Mouse (Mus musculus): ENCODE measurements around the gene Ctf2. TPM values are rescaled to one million over a fixed set of nuclear protein-coding genes. Genes with fewer than 3 reads are reported as not detected.
"Not testable (repeated sequence)": the region's sequence is repeated elsewhere in the genome, so short reads cannot be mapped to it uniquely, and the experiment has no call there.

Gene Ctf2
- total RNA-seq (2017): 0.64 to 0.76 TPM in 2 of 3 replicates, not detected in the other

DNA sequence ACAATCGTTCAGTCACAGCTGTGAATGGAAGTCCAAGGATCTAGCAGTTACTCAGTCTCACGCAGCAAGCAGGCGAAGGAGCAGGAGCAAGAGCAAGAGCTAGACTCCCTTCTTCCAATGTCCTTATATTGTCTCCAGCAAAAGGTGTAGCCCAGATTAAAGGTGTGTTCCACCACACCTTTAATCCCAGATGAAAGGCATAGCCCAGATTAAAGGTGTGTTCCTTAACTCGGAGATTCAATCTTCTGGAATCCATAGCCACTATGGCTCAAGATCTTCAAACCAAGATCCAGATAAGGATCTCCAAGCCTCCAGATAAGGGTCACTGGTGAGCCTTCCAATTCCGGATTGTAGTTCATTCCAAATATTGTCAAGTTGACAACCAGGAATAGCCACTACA is at the start of gene Ctf2:
Gene Ctf2, minus strand, starts transcription at position 101 of the 400 bp plus-strand sequence.
- ATAC-seq (replicated peaks; ENCODE audit: insufficient number of reproducible peaks, low FRiP score, low TSS enrichment, poor library complexity, severe bottlenecking): not testable (repeated sequence)

DNA sequence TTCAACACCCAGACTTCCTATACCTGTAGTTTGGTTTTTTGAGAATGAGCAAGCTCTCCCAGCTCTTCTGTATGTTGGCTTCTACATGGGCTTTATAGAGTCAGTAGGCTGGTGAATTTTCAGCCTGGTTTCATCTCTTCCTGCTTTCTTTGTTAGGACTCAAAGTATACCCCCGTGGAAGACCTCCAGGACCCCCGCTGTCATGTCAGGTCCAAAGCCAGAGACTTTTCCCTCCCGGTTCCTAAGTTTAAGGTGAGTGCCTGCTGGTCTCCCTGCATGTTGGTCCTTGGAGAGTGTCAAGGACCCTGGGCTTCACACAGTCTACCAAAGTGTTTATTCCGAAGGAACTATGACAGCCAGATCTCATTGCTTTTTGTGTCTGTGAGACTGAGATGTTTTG is 46.4 kb upstream of the Ctf2 start:
- no peak for ATAC-seq (replicated peaks; ENCODE audit: insufficient number of reproducible peaks, low FRiP score, low TSS enrichment, poor library complexity, severe bottlenecking)

DNA sequence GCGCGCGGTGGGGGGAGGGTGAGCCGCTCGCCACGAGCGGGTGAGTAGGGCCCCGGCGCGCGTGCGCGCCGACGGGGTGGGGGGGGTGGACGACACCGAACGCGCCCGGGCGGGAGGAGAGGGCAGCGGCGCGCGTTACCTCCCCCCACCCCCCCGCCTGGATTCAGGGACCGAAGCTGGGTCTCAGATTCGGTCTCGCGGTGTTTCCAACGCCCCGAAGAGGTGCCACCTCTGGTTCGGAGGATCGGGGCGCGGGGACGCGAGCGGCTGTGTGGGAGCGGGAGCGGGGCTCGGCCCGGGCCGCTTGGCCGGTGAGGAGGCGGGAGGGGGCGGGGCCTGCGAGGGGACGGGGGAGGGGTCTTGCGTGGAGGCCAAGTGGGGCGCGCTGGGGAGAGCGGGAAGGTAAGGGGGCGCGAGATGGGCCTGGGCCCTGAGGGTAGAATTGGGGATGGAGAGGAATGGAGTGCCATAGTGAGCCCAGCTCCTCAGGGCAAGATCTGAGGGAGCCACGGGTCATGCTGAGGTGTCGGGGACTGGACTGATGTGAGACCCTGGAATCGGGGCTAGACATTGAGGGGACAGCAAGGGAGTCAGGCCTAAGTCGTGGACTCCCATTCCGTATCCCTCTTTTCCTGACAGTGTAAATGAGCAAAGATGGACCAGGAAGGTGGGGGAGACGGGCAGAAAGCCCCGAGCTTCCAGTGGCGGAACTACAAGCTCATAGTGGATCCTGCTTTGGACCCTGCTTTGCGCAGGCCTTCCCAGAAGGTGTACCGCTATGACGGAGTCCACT is 45.7 kb upstream of the Ctf2 start:
- ATAC-seq (replicated peaks; ENCODE audit: insufficient number of reproducible peaks, low FRiP score, low TSS enrichment, poor library complexity, severe bottlenecking): no peak

DNA sequence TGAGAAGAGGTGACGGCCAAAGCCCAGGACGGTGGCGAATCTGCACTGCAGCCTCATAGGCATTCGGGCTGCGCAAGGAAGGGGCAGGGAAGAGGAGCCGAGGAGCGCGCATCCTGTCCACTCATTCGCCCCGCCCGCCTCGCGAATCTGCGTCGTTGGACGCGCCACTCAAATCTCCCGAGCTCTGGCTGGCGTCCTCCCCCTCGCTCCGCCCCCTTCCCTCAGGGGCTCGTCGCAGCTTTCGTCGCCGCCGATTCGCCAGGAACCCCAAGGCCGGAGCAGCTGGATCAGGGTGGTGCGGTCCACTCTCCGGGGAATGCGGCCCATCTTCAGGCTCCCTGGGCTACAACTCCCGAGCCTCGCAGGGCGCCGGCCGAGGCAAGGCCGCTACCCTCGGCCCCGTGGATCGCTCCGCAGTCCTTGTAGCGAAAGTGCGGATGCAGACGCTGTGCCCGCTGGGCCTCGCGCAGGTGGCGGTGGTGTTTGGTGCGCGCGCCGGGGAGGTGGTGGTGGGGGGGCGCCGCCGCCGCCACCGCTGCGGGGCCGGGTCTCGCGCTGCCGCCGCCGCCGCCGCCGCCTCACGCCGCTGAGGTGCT is 45.0 kb upstream of the Ctf2 start:
- peak; percentile 87 for ATAC-seq (replicated peaks; ENCODE audit: insufficient number of reproducible peaks, low FRiP score, low TSS enrichment, poor library complexity, severe bottlenecking)

DNA sequence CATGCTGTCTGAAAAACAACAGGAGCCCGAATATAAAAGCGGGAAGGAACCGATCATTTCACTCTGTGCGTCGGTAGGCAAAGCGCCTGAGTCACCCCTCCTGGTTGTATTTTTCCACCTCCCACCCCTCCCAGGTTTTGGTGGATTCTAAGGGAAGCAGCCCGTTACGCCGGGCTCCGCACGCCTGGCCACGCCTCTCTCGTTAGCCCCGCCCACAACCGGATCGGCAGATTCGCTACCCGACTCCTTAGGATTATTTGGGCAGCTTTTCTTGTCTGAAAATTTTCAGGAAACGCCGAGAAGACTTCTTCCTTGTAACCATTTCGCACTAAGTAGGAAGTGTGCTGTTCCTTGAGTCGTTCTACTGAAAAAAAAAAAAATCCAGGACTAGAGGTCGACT is 44.5 kb upstream of the Ctf2 start, which contains the start of gene Setd1a:
Gene Setd1a, plus strand, starts transcription at position 245 of the 400 bp plus-strand sequence.
- ATAC-seq (replicated peaks; ENCODE audit: insufficient number of reproducible peaks, low FRiP score, low TSS enrichment, poor library complexity, severe bottlenecking): peak; percentile 37; the same call in 1 of the 2 replicates

DNA sequence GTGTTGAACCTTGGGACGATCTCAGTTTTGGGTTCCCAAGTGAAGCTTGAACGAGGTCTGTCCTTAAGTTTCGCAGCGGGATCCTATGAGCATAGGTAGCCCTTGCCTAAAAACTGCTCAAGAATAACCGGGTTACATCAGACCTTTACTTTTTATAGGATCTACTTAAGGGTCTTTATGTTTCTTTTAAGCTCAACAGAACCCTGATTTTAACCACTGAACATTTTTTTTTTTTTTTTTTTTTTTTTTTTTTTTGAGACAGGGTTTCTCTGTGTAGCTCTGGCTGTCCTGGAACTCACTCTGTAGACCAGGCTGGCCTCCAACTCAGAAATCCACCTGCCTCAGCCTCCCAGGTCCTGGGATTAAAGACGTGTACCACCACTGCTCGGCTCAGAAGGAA is 43.9 kb upstream of the Ctf2 start:
- ATAC-seq (replicated peaks; ENCODE audit: insufficient number of reproducible peaks, low FRiP score, low TSS enrichment, poor library complexity, severe bottlenecking): not testable (repeated sequence)

GRCm38 (mm10) chr7:127773664-127774384 is 41.9 kb upstream of the Ctf2 start:
- 0 out of 2 replicates have a peak, but pooled peaks have one; percentile 9 for ATAC-seq (replicated peaks; ENCODE audit: insufficient number of reproducible peaks, low FRiP score, low TSS enrichment, poor library complexity, severe bottlenecking)

GRCm38 (mm10) chr7:127772557-127772956 is 40.6 kb upstream of the Ctf2 start:
- ATAC-seq (replicated peaks; ENCODE audit: insufficient number of reproducible peaks, low FRiP score, low TSS enrichment, poor library complexity, severe bottlenecking): no peak

DNA sequence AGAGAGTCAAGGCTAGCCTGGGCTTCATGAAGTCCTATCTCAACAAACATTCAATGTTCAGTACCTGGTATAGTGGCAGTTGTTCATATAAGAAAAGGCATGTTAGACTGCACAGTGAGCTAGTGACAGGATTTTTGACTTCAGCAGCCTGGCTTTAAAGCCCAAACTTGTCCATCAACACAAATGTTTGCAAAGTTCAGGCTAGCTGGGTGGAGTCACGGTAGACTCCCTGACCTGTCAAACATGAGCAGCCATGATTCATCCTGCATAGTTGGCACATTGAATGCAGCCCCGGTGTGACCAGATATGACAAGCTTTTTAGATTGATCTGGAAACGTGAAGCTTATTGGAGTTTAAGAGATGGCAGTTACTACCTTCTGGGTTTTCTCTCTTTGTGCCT is 40.1 kb upstream of the Ctf2 start:
- ATAC-seq (replicated peaks; ENCODE audit: insufficient number of reproducible peaks, low FRiP score, low TSS enrichment, poor library complexity, severe bottlenecking): no peak

GRCm38 (mm10) chr7:127771262-127771661 is 39.3 kb upstream of the Ctf2 start:
- ATAC-seq (replicated peaks; ENCODE audit: insufficient number of reproducible peaks, low FRiP score, low TSS enrichment, poor library complexity, severe bottlenecking): no peak

DNA sequence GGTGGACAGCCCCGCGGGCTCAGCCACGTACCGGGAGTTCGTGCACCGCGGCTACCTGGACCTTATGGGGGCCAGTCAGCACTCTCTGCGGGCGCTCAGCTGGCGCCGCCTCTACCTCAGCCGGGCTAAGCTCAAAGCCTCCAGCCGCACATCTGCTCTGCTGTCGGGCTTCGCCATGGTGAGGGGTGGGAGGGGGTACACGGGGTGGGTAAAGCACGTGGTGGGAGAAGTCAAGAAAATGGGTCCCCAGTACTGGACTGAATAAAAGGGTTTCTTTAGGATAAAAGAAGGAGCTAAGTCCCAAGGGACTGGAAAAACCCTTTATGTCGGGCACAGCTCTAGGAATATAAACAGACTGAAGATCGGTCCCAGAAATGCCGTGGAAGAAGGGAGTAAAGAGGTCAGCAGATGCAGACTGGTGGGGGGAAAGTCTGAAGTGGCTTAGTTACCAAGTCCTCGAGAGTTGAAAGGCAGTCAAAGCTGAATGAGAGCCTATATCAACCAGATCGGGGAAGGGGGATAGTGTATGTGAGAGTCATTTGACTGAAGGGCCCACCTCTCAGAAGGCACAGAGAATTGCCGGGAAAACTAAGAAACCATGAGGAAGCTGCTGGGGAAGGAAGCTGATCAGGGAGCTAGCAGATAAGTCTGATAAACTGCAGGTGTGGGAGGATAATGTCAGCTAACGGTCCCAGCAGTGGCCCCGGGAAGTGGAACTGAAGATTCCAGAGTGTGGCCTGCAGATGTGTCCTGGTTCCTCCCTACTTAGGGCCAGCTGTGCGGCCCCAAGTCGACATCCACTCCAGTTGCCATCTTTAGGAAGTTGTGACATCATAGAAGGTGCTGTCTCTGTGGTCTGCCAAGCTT is 38.3 kb upstream of the Ctf2 start:
- ATAC-seq (replicated peaks; ENCODE audit: insufficient number of reproducible peaks, low FRiP score, low TSS enrichment, poor library complexity, severe bottlenecking): no peak

DNA sequence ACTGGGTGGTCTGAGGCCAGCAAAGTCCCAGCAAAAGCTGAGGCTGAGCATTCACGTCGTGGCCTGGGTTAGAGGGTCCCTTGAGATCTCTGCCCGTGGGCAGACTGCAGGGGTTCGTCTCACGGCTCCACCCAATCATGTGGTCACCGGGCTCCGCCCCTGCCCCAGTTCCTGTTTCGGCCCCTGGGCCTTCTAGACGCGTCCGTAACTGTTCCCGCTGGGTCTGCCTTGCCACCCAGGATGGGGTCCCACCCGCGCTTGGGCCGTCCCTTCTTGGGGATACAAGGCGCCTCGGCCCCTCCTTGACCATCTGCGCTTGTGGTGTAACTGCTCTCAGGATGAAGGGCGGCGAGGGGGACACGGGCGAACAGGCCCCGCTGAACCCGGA is 37.7 kb upstream of the Ctf2 start, which contains the start of gene Orai3:
Gene Orai3, plus strand, starts transcription at position 165 of the 388 bp plus-strand sequence.
- peak; percentile 62 for ATAC-seq (replicated peaks; ENCODE audit: insufficient number of reproducible peaks, low FRiP score, low TSS enrichment, poor library complexity, severe bottlenecking)

- ATAC-seq (replicated peaks; ENCODE audit: insufficient number of reproducible peaks, low FRiP score, low TSS enrichment, poor library complexity, severe bottlenecking): peak; percentile 77
Observed at GRCm38 (mm10) chr7:127768997-127769593, 37.1 kb upstream of the Ctf2 start.

DNA sequence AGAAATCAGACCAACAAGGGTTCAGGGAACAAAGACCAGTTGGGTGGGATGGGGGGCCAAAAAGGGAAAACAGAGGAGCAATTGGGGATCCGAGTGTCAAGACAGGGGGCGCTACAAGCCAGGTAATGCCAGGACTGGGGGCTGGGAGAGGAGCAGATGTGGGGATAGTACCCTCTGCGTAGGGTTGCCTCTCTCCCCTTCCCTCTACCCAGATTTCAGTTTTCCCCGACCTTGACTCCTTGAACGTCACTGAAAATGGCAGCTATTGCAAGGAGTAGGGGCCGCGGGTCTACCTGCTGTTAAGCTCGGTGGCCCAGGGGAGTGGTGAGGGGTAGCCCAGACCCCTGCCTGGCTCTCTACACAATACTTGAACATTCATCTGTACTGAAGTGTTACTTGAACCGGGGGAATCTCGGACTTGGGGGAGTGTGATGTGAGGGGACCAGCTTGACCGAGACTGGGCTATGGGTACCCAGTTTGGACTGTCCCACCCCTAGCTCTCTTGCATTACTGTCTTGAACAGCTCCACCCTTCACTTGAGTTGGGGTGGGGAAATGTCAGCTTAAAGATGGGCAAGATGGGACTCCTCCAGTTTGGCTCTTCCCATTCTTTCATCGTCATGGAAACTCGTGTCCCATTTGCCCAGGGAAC is 36.5 kb upstream of the Ctf2 start:
- ATAC-seq (replicated peaks; ENCODE audit: insufficient number of reproducible peaks, low FRiP score, low TSS enrichment, poor library complexity, severe bottlenecking): no peak

- no peak for ATAC-seq (replicated peaks; ENCODE audit: insufficient number of reproducible peaks, low FRiP score, low TSS enrichment, poor library complexity, severe bottlenecking)
Observed at GRCm38 (mm10) chr7:127767671-127768345, 35.8 kb upstream of the Ctf2 start.

- ATAC-seq (replicated peaks; ENCODE audit: insufficient number of reproducible peaks, low FRiP score, low TSS enrichment, poor library complexity, severe bottlenecking): no peak
Observed at GRCm38 (mm10) chr7:127766851-127767609, 35.1 kb upstream of the Ctf2 start.

DNA sequence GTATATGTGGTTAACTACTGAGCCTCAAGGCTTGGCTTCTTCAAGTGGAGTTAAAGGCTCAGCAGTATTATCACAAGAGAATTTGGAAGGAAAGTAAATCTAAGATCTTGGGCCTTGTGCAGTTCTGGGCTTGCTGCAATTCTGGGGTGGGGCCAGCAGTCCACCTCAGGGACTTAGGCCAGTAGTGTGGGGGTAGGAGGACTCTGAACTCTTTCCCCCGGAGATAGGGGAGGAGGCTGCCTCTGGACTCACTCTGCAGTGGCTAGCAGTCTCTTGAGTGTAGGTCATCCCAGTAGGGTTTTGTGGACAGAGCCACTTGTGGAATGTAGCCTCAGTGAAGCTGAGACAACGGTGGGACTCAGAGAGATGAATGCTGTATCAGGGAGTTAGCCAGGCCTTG is 33.8 kb upstream of the Ctf2 start:
- no peak for ATAC-seq (replicated peaks; ENCODE audit: insufficient number of reproducible peaks, low FRiP score, low TSS enrichment, poor library complexity, severe bottlenecking)
